Mouse (Mus musculus) spleen, adult 2 months (tissue): ENCODE measurements around the gene Gal3st3.

Experiments
- CTCF ChIP-seq: fragments of 200-500 bp; IDR thresholded peaks from 2 replicates; pipeline ENCODE4 v1.5.1; 2011; ENCODE audit warnings: mild to moderate bottlenecking, inconsistent platforms; ENCODE audit not compliant: insufficient read depth, insufficient read length, insufficient replicate concordance; ENCODE audit errors: extremely low read depth
- POLR2A ChIP-seq: fragments of 200-500 bp; IDR thresholded peaks from 2 replicates; pipeline ENCODE4 v1.6.1; 2011; ENCODE audit warnings: low read depth, low read length, inconsistent platforms

DNA sequence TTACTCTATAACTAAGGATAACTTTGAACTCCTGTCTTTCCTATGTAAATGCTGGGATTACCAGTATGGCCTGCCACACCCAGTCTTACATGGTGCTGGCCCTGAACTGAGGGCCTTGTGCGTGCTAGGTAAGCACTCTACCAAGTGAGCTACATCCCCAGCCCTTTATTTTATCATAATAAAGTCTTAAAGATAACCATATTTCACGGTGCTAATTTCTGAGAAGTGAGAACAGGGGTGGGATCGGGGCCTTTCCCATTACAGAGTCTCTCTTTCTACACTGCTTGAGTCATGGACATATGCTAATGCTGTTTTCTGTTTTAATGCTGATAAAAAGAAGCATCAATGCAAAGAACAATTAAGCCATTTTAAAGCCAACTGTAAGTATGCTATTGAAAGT lies 29.3 kb upstream of the Gal3st3 start:
- TF ChIP-seq POLR2A: no peak
- TF ChIP-seq CTCF: no peak
